9 mouse cellular contexts compared by ENCODE assay signal in the genomic region with DNA sequence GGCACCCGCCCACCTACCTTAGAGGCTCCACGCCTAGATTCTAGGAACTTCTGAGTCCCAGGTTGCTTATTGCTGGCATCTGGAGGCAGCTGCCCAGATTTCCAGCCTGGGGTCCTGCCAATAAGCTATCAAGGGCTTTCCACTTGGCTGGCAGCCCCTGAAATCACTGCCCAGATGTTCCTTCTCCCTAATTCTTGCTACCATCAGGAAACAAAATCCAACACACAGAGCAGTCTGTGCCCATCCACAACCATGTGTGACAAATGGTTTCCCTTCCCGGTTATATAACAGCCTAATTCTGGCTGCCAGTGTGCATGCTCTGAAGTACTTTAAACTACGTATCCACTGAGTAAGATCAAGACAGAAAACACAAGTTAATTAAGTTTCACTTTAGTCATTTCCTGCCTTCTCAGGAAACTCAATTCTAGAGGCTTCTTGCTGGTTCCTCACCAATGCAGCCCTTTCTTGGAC. TPM values are rescaled to one million over a fixed set of nuclear protein-coding genes. Genes with fewer than 3 reads are reported as not detected.
A peak's percentile ranks its signal among the peaks of the same experiment; 100 is the strongest.
DNase-seq lines count a peak whose midpoint lies in the region; ATAC-seq and TF ChIP-seq lines count a peak whose summit lies in the region.
"Had no signal": no experiment of that assay in that cellular context is flagged by ENCODE, and none has a peak within 500 bp of the region (broad histone marks: within the 10 kb centered on the region; RNA-seq: fewer than 3 reads in every experiment).

No protein-coding gene starts in this region.

- ATAC-seq in forebrain, embryonic 11.5 days (replicated peaks; ENCODE audit: low FRiP score) = no peak

- H3K4me3 ChIP-seq in gastrocnemius, adult 2 months = no peak overlapping the region
- H3K4me3 ChIP-seq in forebrain, embryonic 11.5 days (ENCODE audit: low read depth, low read length) = no peak overlapping the region
- H3K4me3 ChIP-seq: embryonic facial prominence, embryonic 13.5 days had no signal

- intact Hi-C loops in gastrocnemius, adult 2 months (cut with DNase I) = no loop called here
- intact Hi-C loops in gastrocnemius, postnatal 36 days (cut with DNase I) = no loop called here

- H3K27ac ChIP-seq in gastrocnemius, adult 2 months = peak overlapping the region; percentile 3; the same call in 1 of the 2 replicates
- H3K27ac ChIP-seq in forebrain, embryonic 11.5 days (ENCODE audit: low read depth, low read length) = no peak overlapping the region
- H3K27ac ChIP-seq: embryonic facial prominence, embryonic 13.5 days had no signal

- no peaks in the 10 kb centered on the region for H3K4me1 ChIP-seq in forebrain, embryonic 11.5 days (replicated peaks; ENCODE audit: control insufficient read depth, insufficient read depth, low read length)

- peak; percentile 35 for DNase-seq in gastrocnemius, adult 2 months
- DNase-seq in gastrocnemius, postnatal 36 days = no peak
- DNase-seq in right cerebral cortex, adult 2 months (ENCODE audit: low spot score in 2 of 2) = peak; percentile 41 to 57
- no peak for DNase-seq in right cerebral cortex, postnatal 4 days
- DNase-seq in kidney, postnatal 25 days = peak; percentile 9 to 64
- peak; percentile 70 for DNase-seq in splenic B cell, adult 2 months (ENCODE audit: low read depth, low spot score)
- no peak for DNase-seq in yolk sac, embryonic 10.5 days (ENCODE audit: low spot score)
- no peak for DNase-seq in forebrain, embryonic 11.5 days (ENCODE audit: low spot score)

- TF ChIP-seq CTCF in gastrocnemius, adult 2 months (IDR thresholded peaks at IDR 0.05) = no peak

- H3K9ac ChIP-seq in forebrain, embryonic 11.5 days (ENCODE audit: low read length) = no peak overlapping the region
- H3K9ac ChIP-seq: embryonic facial prominence, embryonic 13.5 days had no signal

- H3K27me3 ChIP-seq in splenic B cell, adult 2 months (ENCODE audit: control insufficient read depth, insufficient read depth, low read length, poor library complexity, severe bottlenecking) = no peaks in the 10 kb centered on the region
- H3K27me3 ChIP-seq in forebrain, embryonic 11.5 days (ENCODE audit: control insufficient read depth, insufficient read depth, low read length) = no peaks in the 10 kb centered on the region
- H3K27me3 ChIP-seq: embryonic facial prominence, embryonic 13.5 days had no signal

- H3K36me3 ChIP-seq in splenic B cell, adult 2 months (ENCODE audit: control insufficient read depth, insufficient read depth, low read length, poor library complexity, severe bottlenecking) = no peaks in the 10 kb centered on the region
- H3K36me3 ChIP-seq in forebrain, embryonic 11.5 days (ENCODE audit: control insufficient read depth, insufficient read depth, low read length) = no peaks in the 10 kb centered on the region
- H3K36me3 ChIP-seq: embryonic facial prominence, embryonic 13.5 days had no signal

- 93% methylated on average over 4 of the region's 4 CpGs for WGBS in forebrain, embryonic 11.5 days

- H3K9me3 ChIP-seq in forebrain, embryonic 11.5 days (ENCODE audit: control insufficient read depth, low read length) = no peaks in the 10 kb centered on the region
- H3K9me3 ChIP-seq: embryonic facial prominence, embryonic 13.5 days had no signal

- no peak overlapping the region for H3K4me2 ChIP-seq in forebrain, embryonic 11.5 days (ENCODE audit: low read depth, low read length, severe bottlenecking)
- H3K4me2 ChIP-seq: embryonic facial prominence, embryonic 13.5 days had no signal

RNA-seq across cellular contexts. Expression of a gene that starts 34.9 kb away (rescaled TPM):
- 10 to 100 TPM; 23.6 to 28.2 TPM for total RNA-seq in gastrocnemius, adult 2 months (2021)
- total RNA-seq in gastrocnemius, postnatal 36 days (2021) = 10 to 100 TPM; 19.8 to 20.3 TPM
- polyA plus RNA-seq in forebrain, embryonic 11.5 days (2014; fragmentation: Nextera tagmentation; extraction: Ambion mirVana) = 14.4 and 16.3 TPM in 2 replicates

Comparison
In these comparisons a context has a peak if more than half of its experiments do, and no peak if none do; other contexts are left out.
1. DNase-seq: peak in gastrocnemius, adult 2 months (single experiment), right cerebral cortex, adult 2 months (2 of 2), kidney, postnatal 25 days (2 of 2) and splenic B cell, adult 2 months (single experiment); none in gastrocnemius, postnatal 36 days (0 of 2), right cerebral cortex, postnatal 4 days (single experiment), yolk sac, embryonic 10.5 days (single experiment) and forebrain, embryonic 11.5 days (single experiment).